Mouse (Mus musculus): ENCODE data around the gene Dip2b.

The Dip2b gene

GRCm38 (mm10) chr15:100140428-100140827 is 102.0 kb downstream of the Dip2b start:
- no peak for DNase-seq

DNA sequence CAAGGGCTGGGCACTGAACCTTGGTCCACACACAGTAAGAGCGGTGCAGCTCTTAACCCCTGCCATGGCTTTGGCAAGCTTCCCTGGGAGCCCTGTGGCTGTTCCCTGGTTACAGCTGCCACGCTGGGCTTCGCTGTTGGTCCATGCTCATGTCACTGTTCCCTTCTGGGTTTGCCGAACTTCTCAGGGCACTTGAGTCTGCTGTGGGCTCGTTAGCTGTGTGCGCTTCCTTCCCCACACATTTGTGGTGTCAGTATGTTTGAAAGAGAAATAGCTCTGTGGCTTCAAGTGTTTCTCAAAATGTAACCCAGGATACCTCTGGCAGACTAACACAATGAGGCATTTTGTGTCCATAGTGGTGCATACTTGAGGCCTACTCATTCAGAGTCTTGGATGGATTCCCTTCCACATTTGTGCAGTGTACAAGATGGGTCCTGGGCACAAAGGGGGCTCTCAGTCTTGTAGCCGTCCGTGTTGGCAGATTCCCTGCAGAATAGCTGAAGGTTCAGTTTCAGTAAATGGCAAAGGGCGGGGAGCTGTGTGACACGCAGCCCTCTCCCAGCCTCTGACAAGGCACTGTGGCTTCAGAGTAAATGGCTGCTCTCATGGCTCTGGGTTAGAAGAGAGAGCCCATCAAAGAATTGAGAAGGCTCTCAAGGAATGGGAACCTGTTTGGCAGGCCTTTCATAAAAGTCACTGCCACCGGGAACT is 104.8 kb downstream of the Dip2b start:
- no peak for DNase-seq

DNA sequence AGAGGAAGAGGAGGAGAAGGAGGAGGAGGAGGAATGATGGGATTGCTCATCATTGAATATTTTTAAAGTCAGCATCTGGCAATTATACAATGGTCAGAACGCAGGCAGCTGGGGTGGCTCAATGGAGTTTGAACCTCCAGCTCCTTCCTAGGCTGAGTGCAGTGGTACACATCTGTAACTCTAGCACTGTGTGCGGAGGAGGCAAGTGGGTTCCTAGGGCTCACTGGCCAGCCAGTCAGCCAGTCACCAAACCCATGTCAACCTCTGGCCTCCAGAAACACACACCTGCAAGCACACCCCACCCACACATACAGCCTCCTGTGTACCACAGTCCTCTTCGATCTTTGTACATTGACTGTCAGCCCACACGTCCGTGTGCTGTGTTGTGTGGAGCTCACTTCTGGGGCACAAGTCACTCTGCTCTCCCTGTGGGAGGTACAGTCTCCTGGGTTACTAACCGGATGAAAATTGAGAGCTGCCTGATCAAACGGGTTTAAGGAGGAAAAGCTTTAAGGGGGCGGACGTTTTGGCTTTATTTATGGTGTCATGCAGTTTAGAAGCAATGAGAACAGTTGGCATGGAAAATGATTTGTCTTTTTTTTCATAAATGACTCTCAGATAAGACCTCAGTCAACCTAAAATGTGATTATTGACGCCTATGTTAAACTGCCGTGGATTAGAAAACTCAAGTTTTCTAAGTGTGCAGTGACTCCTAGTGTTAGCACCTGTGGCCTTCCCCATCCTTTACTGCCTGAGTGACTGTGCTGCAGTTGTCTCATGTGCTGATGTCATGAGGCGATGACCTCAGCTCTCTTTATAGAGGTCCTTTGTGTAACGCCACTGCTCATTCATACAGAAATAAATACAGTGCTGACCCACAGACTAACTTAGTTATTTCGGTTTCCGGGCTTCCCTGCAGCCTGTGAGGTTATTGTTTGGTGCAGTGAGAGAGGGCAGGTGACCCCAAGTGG is 106.7 kb downstream of the Dip2b start:
- DNase-seq: no peak

- no peak for DNase-seq
Measured at GRCm38 (mm10) chr15:100145917-100146316, 107.5 kb downstream of the Dip2b start.

- no peak for DNase-seq
Measured at GRCm38 (mm10) chr15:100150593-100150992, 112.1 kb downstream of the Dip2b start.

- DNase-seq: no peak
Measured at GRCm38 (mm10) chr15:100152321-100152720, 113.9 kb downstream of the Dip2b start.

- no peak for DNase-seq
Measured at GRCm38 (mm10) chr15:100153024-100153423, 114.6 kb downstream of the Dip2b start.

DNA sequence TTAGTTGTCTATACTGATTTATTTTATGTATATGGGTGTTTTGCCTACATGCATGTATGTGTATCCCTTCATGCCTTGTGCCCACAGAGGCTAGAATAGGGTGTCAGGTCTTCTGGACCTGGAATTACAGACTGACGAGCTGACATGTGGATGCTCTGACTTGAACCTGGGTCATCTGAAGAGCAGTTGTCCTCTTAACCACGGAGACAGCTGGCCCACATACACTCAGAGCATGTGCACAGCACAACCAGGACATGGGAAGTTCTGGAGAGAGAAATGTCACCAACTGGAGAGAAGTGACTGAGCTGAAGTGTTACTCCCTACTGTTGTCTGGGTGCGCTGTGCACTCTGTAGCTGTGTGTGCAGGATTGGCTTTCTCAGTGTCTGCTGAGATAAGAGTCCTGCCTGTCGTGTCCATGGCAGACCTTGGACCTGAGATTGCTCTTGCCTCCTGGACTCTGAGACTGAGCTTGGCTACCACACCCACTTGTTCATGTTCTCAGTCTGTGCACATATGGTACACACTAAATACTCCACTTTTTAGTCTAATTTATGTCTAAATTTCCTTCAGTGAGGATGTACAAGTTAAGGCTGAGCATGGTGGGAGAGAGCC is 117.7 kb downstream of the Dip2b start:
- no peak for DNase-seq

- no peak for DNase-seq
Measured at GRCm38 (mm10) chr15:100156781-100157470, 118.5 kb downstream of the Dip2b start.

DNA sequence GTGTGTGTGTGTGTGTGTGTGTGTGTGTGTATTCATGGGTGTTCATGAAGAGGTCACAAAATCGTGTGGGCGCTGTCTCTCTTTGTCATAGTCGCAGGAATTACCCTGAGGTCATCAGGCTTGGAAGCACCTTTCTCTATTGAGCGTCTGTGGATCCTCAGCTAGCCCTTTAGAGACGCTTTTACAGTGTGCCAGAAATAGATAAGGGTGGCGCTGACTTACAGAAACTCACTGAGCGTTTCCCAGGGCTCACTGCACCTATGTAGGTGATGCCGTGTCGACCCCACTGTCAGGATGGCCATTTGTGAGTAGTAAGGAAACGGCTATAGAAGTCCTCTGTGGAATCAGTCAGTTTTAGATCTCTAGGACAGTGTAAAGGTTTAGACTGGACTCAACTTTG is 120.5 kb downstream of the Dip2b start:
- DNase-seq: no peak

DNA sequence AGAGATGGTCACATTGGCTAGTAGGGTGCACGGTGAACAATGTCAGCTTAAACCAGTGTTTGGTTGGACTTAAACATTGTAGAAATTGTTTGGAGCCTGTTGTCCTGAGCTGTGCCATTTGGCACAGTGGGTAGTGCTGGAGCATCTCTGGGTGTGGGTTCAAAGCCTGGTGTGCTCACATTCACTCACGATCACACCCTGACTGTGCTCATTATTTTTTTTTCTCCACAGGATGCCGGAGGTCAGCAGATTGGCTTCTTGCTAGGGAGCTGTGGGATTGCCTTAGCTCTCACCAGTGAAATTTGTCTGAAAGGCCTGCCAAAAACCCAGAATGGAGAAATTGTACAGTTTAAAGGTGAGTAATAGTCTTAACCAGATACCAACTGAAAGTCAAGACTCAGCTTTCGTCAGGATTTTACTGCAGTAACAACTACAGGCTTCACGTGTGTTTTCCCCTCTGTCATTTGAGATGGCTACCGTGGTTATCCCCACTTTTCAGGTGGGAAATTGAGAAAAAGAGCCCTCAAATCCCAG is 123.3 kb downstream of the Dip2b start:
- no peak for DNase-seq

GRCm38 (mm10) chr15:100163381-100164051 is 125.1 kb downstream of the Dip2b start:
- DNase-seq: no peak

DNA sequence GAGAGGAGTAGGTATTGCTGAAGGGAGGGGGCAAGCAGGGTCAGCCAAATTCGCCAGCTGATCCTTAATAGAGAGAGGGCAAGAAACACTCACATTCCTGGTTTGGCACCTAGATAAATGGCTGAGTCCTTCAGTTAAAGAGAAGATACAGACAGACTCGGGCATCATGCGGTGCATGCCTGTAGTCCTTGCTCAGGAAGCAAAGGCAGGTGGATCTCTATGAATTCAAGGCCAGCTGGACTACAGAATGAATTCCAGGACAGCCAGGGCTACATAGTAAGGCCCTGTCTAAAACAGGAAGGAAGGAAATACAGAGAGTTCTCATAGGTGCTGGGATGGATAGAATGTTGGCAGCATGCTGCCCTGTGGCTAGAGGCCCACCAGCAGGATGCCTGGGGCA is 128.0 kb downstream of the Dip2b start:
- no peak for DNase-seq

DNA sequence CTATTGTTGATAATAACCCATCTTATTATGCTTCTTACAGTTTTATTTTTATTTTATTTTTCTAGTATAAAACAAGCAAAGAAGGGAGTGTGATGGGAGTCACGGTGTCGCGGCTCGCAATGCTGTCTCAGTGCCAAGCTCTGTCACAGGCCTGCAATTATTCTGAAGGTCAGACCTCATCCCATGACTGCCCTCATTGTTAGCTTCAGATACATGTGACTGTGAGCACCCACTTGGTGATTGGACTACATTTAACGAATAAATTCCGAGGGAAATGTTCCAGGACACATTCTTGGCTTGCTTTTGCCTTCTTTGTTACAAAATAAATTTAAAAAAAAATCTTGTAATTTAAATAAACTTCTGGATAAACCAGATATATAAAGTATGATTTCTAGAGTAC is 129.3 kb downstream of the Dip2b start:
- no peak for DNase-seq

GRCm38 (mm10) chr15:100168191-100168606 is 129.7 kb downstream of the Dip2b start:
- DNase-seq: no peak

- no peak for DNase-seq
Measured at GRCm38 (mm10) chr15:100175176-100175575, 136.7 kb downstream of the Dip2b start.

- DNase-seq: no peak
Measured at GRCm38 (mm10) chr15:100177167-100177566, 138.7 kb downstream of the Dip2b start.

- DNase-seq: no peak
Measured at GRCm38 (mm10) chr15:100177575-100177974, 139.1 kb downstream of the Dip2b start.

DNA sequence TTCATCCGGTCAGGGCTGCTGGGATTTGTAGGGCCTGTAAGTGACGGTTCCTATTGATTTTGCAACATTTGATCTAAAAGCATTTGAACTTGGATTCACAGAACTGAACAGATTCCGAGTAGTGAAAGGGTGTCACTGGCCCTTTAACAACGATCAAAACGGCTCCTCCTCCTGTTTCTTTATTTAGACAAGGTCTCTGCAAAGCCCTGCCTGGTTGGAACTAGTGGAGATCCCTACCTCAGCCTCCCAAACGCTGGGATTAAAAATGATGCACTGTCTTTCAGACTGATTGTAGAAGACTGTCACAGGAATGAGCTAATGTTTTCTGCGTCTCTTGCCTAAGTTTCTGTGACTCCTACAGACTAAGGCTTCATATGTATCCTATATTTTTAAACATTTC is 140.0 kb downstream of the Dip2b start:
- no peak for DNase-seq

- DNase-seq: no peak
Measured at GRCm38 (mm10) chr15:100179685-100180084, 141.2 kb downstream of the Dip2b start.

- DNase-seq: no peak
Measured at GRCm38 (mm10) chr15:100180221-100180620, 141.8 kb downstream of the Dip2b start.

DNA sequence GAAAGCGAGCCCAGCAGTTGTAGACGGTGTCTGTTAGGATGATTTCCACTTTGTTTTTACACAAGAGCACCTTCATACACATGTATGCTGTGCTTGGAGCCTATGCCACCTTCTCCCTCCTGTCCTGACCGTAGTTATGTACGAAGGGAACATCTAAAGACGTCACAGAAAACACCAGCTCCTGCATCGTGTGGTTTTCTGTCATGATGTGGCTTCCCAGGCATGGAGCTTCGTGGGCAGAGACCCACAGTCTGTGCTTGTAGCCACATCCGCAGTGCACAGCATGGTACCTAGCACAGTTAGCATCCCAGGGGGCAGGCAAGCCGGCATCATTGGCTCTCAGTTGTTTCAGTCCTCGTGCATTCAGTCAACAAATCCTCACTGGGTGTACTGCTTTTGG is 143.4 kb downstream of the Dip2b start:
- peak; percentile 33 for DNase-seq
